Mouse (Mus musculus) heart, adult 2 months (tissue): ENCODE results near the gene Pigg. TPM values are rescaled to one million over a fixed set of nuclear protein-coding genes. Genes with fewer than 3 reads are reported as not detected.
"Not testable (repeated sequence)": the region's sequence is repeated elsewhere in the genome, so short reads cannot be mapped to it uniquely, and the experiment has no call there.

Experiments used
- DNase-seq, 2 experiments: peaks; one replicate each; pipeline ENCODE4 v3.0.0; 2021
- H3K27ac ChIP-seq: fragments of 200-600 bp; 2 replicates; pipeline ENCODE4 v1.8.1; 2022
- H3K27me3 ChIP-seq: fragments of 200-500 bp; 2 replicates; pipeline ENCODE4 v1.6.1; 2012; ENCODE audit warnings: mild to moderate bottlenecking, low read length, inconsistent platforms, mixed read lengths; ENCODE audit not compliant: control insufficient read depth, insufficient read depth
- H3K36me3 ChIP-seq: fragments of 200-500 bp; 2 replicates; pipeline ENCODE4 v1.6.1; 2012; ENCODE audit warnings: low read length, inconsistent platforms; ENCODE audit not compliant: control insufficient read depth, insufficient read depth
- H3K4me1 ChIP-seq: fragments of 200-500 bp; 2 replicates; pipeline ENCODE4 v1.6.1; 2011; ENCODE audit warnings: low read length; ENCODE audit not compliant: control insufficient read depth, insufficient read depth
- H3K4me3 ChIP-seq: fragments of 200-600 bp; 2 replicates; pipeline ENCODE4 v1.8.1; 2022
- H3K79me2 ChIP-seq: fragments of 200-500 bp; replicated peaks from 2 replicates; pipeline ENCODE4 v1.6.1; 2012; ENCODE audit warnings: mild to moderate bottlenecking, inconsistent platforms, low read length, moderate library complexity, mixed read lengths; ENCODE audit not compliant: control insufficient read depth, insufficient read depth
- H3K9ac ChIP-seq: fragments of 200-500 bp; 2 replicates; pipeline ENCODE4 v1.6.1; 2012; ENCODE audit warnings: low read depth, mild to moderate bottlenecking, control low read depth, inconsistent platforms, low read length, mixed read lengths
- CTCF ChIP-seq: fragments of 200-600 bp; IDR thresholded peaks from 2 replicates; pipeline ENCODE4 v1.8.1; 2022; ENCODE audit warnings: antibody characterized with exemption, mild to moderate bottlenecking, moderate library complexity
- EP300 ChIP-seq: fragments of 200-500 bp; IDR thresholded peaks from 2 replicates; pipeline ENCODE4 v1.6.1; 2011; ENCODE audit warnings: low read depth, low read length, control low read depth; ENCODE audit not compliant: insufficient read depth
- POLR2A ChIP-seq: fragments of 200-500 bp; IDR thresholded peaks from 2 replicates; pipeline ENCODE4 v1.6.1; 2011; ENCODE audit warnings: mild to moderate bottlenecking, low read depth, low read length, control low read depth; ENCODE audit not compliant: insufficient read depth
- WGBS: fragments of 180-500 bp; shearing (Covaris S2); methylation state at CpG from one replicate; pipeline ENCODE4 v1.1.7; 2018; 5-methylcytosine and 5-hydroxymethylcytosine counted together
- intact Hi-C: fragments of 180-260 bp; cut with DNase I; formaldehyde crosslinking; loops from one replicate; pipeline ENCODE4 v1.15.1; 2025
- polyA plus RNA-seq: library from polyadenylated mRNA; depleted of rRNA; stranded (reverse); fragments of >200 nt; gene quantifications from 2 replicates; pipeline ENCODE4 v1.2.3, GENCODE M21; 2012
- total RNA-seq, 2 experiments: library from RNA; stranded (reverse); gene quantifications; 2 replicates each; pipeline ENCODE4 v1.2.3; 2021

The Pigg gene
- total and polyA plus RNA-seq, 3 experiments, result 5.9 to 10.4 (median 10.0) TPM

DNA sequence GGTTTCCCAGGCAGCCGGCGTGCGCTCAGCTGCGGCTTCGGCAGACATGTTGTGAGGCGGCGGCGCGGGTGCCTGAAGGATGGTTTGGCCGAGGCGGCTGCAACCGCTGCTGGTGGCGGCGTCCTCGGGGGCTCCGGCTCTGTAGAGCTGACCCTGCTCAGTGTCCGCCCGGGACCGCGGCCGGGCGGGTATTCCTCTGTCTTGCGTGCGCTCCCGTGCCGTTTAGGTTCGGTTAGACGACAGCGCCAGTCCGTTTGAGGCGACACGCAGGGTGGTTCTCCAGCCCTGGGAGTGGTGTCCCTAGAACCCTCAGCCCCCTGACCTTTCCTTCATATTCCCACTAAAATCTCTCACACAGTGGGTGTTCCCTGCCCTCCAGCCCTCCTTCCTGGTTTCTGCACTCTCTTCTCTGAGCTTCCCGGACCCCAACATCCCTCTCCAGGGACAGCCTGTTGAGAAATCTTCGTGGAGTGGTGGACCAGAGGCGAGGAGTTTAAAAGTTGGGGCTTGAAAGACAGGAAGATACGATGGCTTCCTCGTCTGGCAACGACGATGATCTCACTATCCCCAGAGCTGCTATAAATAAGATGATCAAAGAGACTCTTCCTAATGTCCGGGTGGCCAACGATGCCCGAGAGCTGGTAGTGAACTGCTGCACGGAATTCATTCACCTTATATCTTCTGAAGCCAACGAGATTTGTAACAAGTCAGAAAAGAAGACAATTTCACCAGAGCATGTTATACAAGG lies 43.2 kb upstream of the Pigg start:
- Histone ChIP-seq H3K36me3 (peaks cover 26% of the 10 kb centered on the region), H3K27me3 (no peaks in the 10 kb centered on the region), H3K9ac (peak overlapping the region; percentile 88), H3K79me2 (no peaks in the 10 kb centered on the region; the same call in 1 of the 2 replicates), H3K4me3 (peak overlapping the region; percentile 94), H3K4me1 (peaks cover 4% of the 10 kb centered on the region), H3K27ac (peak overlapping the region; percentile 98)
- TF ChIP-seq POLR2A (no peak), CTCF (no peak), EP300 (no peak)
- under 1% methylated on average over 44 of the region's 44 CpGs for WGBS
- intact Hi-C loops, result loop anchor here (2.0 to 10.0 kb wide), 5 partner anchors 136 to 396 kb away; partner anchors contain the start of genes Ccdc18, Dgkq, Fam69a and Idua
- DNase-seq, result peak in 1 of 2 experiments; percentile 24

DNA sequence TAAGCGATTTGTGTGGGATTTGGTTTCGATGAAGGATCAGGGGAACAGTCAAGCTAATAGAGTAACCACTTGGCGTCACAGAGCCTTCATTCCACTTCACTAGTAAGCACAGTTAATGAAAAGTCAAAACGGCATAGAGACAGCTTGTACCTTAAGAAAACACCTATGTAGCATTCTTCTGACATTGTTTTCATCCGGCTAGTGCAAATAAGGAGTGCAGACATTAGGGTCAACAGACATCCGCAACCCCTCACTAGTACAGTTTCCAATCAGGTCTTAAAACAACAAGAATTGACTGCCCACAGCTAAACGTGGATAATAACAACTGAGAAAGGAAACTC lies 42.6 kb upstream of the Pigg start:
- H3K4me1 ChIP-seq, result peaks cover 4% of the 10 kb centered on the region
- TF ChIP-seq POLR2A (no peak), CTCF (no peak), EP300 (no peak)
- H3K4me3 ChIP-seq, result peak overlapping the region; percentile 94
- no peaks in the 10 kb centered on the region for H3K27me3 ChIP-seq
- intact Hi-C loops, result loop anchor here (2.0 to 10.0 kb wide), 5 partner anchors 137 to 395 kb away; partner anchors contain the start of genes Ccdc18, Dgkq, Fam69a and Idua
- H3K79me2 ChIP-seq, result no peaks in the 10 kb centered on the region; the same call in 1 of the 2 replicates
- WGBS, result under 1% methylated on average over 7 of the region's 7 CpGs
- peak overlapping the region; percentile 98 for H3K27ac ChIP-seq
- H3K9ac ChIP-seq, result peak overlapping the region; percentile 88
- DNase-seq, result no peak
- peaks cover 28% of the 10 kb centered on the region for H3K36me3 ChIP-seq

DNA sequence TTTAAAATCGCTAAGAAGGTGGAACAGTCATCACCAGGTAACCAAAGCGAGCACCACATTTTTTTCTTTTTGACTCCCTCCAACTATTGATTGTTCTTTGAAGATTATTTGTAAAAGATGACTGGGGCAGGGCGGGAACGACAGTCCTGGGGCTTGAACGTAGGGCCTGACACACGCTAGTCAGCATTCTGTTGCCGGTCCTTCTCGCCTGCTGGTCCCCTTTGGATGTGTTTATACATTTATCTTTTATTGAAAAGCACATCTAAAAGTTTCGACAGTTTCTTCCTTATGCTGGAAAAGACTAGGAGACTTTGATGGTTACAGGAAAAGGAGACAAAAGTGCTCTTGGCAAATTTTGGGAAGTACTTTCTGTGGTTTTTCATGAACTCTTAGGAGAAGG lies 42.0 kb upstream of the Pigg start:
- Histone ChIP-seq H3K27me3 (no peaks in the 10 kb centered on the region), H3K4me1 (peaks cover 4% of the 10 kb centered on the region), H3K79me2 (no peaks in the 10 kb centered on the region; the same call in 1 of the 2 replicates), H3K36me3 (peaks cover 30% of the 10 kb centered on the region), H3K27ac (no peak overlapping the region), H3K9ac (peak overlapping the region; percentile 45; the same call in 1 of the 2 replicates), H3K4me3 (peak overlapping the region; percentile 94)
- DNase-seq, result no peak
- TF ChIP-seq CTCF (no peak), EP300 (no peak), POLR2A (no peak)
- intact Hi-C loops, result no loop called here
- WGBS, result 23% methylated on average over 9 of the region's 9 CpGs

DNA sequence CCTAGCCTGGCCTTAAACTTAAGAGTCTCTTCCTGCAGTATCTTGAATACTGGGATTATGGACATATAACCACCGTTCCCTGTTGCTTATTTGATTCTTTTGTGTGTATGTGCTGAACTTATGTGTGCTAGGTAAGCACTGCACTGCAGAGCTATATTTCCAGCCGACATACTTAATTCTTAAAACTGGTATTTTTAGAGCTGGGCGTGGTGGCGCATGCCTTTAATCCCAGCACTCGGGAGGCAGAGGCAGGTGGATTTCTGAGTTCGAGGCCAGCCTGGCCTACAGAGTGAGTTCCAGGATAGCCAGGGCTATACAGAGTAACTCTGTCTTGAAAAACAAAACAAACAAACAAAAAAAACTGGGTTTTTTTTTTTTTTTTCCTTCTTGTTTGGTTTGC lies 41.1 kb upstream of the Pigg start:
- H3K79me2 ChIP-seq, H3K27me3 ChIP-seq, H3K9ac ChIP-seq, DNase-seq, H3K4me3 ChIP-seq, H3K4me1 ChIP-seq, H3K27ac ChIP-seq, intact Hi-C loops: not testable (repeated sequence)
- H3K36me3 ChIP-seq, result peaks cover 33% of the 10 kb centered on the region
- 85% methylated on average over 6 of the region's 6 CpGs for WGBS

GRCm38 (mm10) chr5:108286957-108287356 lies 25.5 kb upstream of the Pigg start:
- no peaks in the 10 kb centered on the region for H3K27me3 ChIP-seq
- DNase-seq, result no peak

GRCm38 (mm10) chr5:108301567-108301966 lies 10.8 kb upstream of the Pigg start:
- H3K27me3 ChIP-seq, result no peaks in the 10 kb centered on the region
- intact Hi-C loops, result no loop called here
- no peak overlapping the region for H3K27ac ChIP-seq
- TF ChIP-seq POLR2A, result no peak
- no peaks in the 10 kb centered on the region for H3K79me2 ChIP-seq
- H3K9ac ChIP-seq, result no peak overlapping the region
- no peak for DNase-seq
- H3K4me1 ChIP-seq, result no peaks in the 10 kb centered on the region
- WGBS, result 46% methylated on average over 3 of the region's 3 CpGs
- H3K4me3 ChIP-seq, result no peak overlapping the region
- no peaks in the 10 kb centered on the region for H3K36me3 ChIP-seq

More at GRCm38 (mm10) chr5:108286957-108287356, 25.5 kb upstream of the Pigg start:
- H3K79me2 ChIP-seq, result no peaks in the 10 kb centered on the region
- no peak for TF ChIP-seq EP300
- TF ChIP-seq CTCF, result no peak
- no peak for TF ChIP-seq POLR2A
- no peak overlapping the region for H3K4me3 ChIP-seq
- H3K36me3 ChIP-seq, result no peaks in the 10 kb centered on the region
- H3K4me1 ChIP-seq, result no peaks in the 10 kb centered on the region
- H3K9ac ChIP-seq, result no peak overlapping the region
- no peak overlapping the region for H3K27ac ChIP-seq
- 36% methylated on average over 2 of the region's 2 CpGs for WGBS
- intact Hi-C loops, result no loop called here
